Mouse (Mus musculus) activated CD4-positive, CD25-positive, alpha-beta regulatory T cell (primary cell): Measurements from ENCODE around the gene Prr11. TPM values are rescaled to one million over a fixed set of nuclear protein-coding genes. Genes with fewer than 3 reads are reported as not detected.

Source experiments
- polyA plus RNA-seq, 2 experiments: library from polyadenylated mRNA; unstranded; fragments of 100-300 nt; shearing (Covaris generic); gene quantifications; one replicate each; pipeline ENCODE4 v1.2.1; 2017

Gene Prr11
- polyA plus RNA-seq: 1 to 10 TPM; 1.3 to 2.1 TPM

DNA sequence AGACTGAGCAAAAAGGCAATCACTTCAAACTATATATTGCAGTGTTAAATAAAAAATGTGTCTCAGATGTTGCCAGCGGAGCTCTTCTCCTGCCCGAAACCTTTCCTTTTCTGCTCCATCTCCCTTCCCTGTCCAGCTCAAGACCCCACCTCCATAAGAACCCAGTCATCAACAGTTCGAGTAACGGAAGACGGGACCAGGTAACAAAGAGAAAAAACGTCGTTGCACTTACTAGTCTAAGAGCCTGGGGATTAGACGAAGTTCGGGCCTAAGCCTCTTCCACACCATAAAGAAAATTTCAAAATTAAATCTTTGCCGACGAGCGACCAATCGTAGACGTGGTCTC is at the start of gene Prr11:
Gene Prr11, minus strand, starts transcription at position 300 of the 346 bp plus-strand sequence.

DNA sequence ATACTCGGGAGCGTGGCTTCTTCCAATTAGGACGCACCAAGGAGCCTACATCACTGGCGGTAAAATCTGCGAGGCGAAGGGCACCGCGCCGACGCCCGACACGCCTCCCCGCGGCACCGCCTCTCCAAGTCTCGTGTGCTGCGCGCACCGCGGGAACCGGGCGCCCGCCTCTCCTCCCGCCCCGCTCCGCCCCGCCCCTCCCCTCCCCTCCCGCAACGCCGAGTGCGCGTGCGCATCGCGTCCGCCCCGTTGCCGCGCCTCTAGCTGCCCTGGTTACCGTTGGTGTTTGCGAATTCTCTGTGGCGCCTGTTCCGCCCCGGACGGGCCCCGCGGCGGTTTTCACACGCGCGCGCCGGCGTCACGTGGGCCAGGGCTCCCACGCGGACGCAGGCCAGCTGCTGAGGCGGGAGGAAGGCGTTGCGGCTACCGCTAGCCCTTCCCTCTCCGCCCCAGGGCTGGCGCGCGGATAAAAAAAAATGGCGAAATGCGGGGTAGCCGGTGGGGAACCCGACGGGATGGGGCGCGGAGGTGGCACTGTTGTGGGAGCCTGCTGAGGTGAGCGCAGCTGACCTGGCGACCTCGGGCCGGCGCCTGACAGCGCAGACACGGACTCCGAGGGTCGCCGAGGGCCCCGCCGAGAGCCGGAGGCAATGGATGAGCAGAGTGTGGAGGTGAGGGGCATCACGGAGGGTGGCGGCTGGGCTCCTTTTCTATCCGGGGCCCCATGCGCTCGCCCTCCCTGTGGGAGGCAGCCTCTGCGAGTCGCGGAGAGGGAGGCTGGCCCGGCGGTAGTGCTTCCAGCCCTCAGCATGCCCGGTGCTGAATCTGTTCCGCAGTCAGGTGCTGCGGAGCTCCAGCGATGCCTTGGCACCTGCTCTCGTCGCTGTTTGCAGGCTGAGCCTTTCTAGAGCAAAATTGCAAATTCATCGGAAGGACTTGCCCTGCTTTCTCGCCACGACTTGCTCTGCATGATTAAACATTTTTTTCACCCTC is 18.6 kb upstream of the Prr11 start, which contains the start of gene Trim37:
Gene Trim37, plus strand, starts transcription at position 254 of the 993 bp plus-strand sequence.

DNA sequence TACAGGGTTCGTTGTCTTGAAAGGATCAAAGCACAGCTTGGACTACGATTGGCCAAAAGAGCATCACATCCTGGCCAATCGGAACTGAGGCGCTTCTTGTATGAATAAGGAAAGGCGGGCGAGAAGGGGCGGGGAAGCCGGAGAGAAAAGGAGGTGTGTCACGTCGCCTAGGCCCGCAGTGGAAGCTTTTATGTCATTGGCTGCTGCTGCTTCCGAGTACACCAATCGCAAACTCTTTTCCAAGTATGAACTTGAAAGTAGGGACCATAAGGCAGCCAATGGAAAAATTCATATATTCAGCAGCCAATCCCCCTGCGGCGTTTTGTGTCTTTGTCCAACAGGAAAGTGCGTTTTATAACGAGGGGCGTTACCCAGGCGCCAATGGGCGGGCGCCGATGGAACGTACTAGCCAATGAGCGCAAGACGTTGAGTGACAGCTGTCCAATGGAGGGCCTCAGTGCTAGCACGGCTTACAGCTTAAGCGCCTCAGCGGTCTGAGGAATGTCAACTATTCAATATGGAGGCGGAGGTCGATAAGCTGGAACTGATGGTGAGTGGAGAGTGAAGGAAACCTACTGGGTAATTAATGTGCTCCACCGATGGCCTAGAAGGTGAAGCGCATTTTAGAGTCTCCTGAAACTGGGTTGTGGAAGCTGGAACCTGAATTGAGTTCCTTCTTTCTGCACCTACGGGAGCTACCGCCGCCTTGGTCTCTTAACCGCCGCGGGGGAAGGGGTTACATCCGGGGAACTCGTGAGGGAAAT is 429 bp upstream of the Prr11 start, which contains the start of gene Ska2:
Gene Ska2, plus strand, starts transcription at position 480 of the 764 bp plus-strand sequence.

DNA sequence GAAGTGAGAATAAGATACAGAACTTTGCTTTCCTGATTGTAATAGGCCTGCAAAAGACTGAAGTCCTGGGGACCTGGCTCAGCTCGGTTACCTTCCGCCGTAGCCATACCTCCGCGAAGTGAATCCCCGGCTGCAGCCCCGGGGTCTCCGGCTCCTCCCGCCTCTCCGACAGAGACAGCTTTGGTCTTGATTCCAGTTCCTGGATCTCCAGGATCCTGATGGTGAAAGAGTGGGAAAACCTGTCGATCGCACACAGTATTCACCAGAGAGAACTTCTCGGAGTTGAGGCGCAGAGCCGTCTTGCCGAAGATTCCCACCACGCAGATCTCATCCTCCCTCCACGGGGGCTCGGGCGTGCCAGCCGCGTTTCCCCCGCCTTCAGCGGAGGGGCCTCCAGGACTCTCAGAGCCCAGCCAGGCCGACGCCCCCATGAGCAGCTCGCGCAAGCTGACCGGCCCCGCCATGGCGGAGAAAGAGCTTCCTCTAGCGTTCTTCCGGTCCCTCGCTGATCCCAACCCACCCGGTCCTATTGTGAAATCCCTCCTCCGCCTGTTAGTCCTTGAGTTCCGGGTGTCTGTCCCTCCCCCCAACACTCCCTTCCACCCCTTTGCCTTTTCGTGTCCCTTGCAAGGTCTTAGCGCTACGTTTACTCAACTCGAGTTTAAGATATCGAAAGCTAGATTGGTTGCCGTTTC is 22.1 kb downstream of the Prr11 start, which contains the start of gene Smg8:
Gene Smg8, minus strand, starts transcription at position 485 of the 695 bp plus-strand sequence.

DNA sequence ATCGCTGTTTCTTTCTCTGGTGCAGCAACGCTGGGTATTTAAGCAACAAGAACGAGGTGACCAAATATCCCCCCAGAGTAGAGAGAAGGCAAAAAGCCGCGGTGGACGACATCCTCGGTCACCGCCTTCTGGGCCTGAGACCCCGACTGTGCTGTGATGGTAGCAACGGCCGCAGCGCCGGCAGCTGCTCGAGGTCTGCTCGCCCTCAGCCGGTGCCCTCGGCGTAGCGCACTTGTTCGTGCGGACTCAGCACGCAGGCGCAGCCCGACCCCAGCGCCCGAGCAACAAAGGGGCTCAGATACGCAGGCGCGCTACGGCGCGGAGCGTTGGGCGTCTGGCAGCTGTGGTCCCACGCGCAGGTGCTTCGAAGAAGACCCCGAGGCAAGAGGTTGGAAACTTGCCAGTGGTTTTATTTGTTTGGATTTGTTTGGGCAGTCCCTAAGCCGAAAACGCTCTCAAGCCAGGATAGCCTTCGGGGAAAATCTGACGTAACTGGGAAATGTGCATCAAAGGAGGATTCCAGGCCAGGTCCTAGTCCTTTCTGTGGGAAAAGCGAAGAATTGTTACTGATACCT is 34.6 kb downstream of the Prr11 start, which contains the start of gene Gdpd1:
Gene Gdpd1, minus strand, starts transcription at position 197 of the 575 bp plus-strand sequence.

Other genes with a start within 250 kb of the Prr11 start
- 1 to 10 TPM; 1.9 to 2.5 TPM for gene Ypel2, start 115.0 kb downstream of the Prr11 start, polyA plus RNA-seq
- under 1 TPM in 1 of 2 experiments, not detected in 1; 0.07 TPM for gene Gdpd1, start 34.6 kb downstream of the Prr11 start, polyA plus RNA-seq
- gene Smg8, start 21.9 kb downstream of the Prr11 start, polyA plus RNA-seq: 10 to 100 TPM; 17.4 to 18.2 TPM
- 10 to 100 TPM; 11.0 to 17.8 TPM for gene Ska2, start 526 bp upstream of the Prr11 start, polyA plus RNA-seq
- 10 to 100 TPM; 11.7 to 17.5 TPM for gene Trim37, start 18.4 kb upstream of the Prr11 start, polyA plus RNA-seq